8 mouse cellular contexts compared by ENCODE assay signal in genomic region chr5:27793923-27794322, GRCm38 (mm10). TPM values are rescaled to one million over a fixed set of nuclear protein-coding genes. Genes with fewer than 3 reads are reported as not detected.
DNase-seq lines count a peak whose midpoint lies in the region; ATAC-seq and TF ChIP-seq lines count a peak whose summit lies in the region.
"Had no signal": no experiment of that assay in that cellular context is flagged by ENCODE, and none has a peak within 500 bp of the region (broad histone marks: within the 10 kb centered on the region; RNA-seq: fewer than 3 reads in every experiment).

No protein-coding gene starts in this region.

- no peak overlapping the region for H3K27ac ChIP-seq in ES-Bruce4 (ENCODE audit: insufficient read depth, low read length)
- H3K27ac ChIP-seq in liver, postnatal 0 days (ENCODE audit: low read depth) = no peak overlapping the region
- H3K27ac ChIP-seq: limb, embryonic 13.5 days had no signal

- H3K9ac ChIP-seq in ES-Bruce4 (ENCODE audit: low read depth, poor library complexity, severe bottlenecking) = no peak overlapping the region
- H3K9ac ChIP-seq in liver, postnatal 0 days (replicated peaks) = no peak overlapping the region
- H3K9ac ChIP-seq: limb, embryonic 13.5 days had no signal

- peak; percentile 92 for TF ChIP-seq CTCF in ES-Bruce4 (IDR thresholded peaks at IDR 0.05; ENCODE audit: low read depth, low read length)
- peak; percentile 93 for TF ChIP-seq CTCF in liver, postnatal 0 days (IDR thresholded peaks at IDR 0.05; ENCODE audit: low read depth)

- peak; percentile 90 to 94 for DNase-seq in B cell, adult 2 months
- peak; percentile 62 for DNase-seq in c-Kit-positive CD71-negative TER-119-negative erythroid progenitor cells, embryonic 14.5 days (ENCODE audit: low read depth)
- DNase-seq in frontal cortex, adult 2 months (ENCODE audit: extremely low spot score in 1 of 2, low spot score in 1 of 2) = peak; percentile 25 to 89
- DNase-seq in kidney, postnatal 14 days = peak; percentile 68
- peak; percentile 83 for DNase-seq in liver, postnatal 0 days
- DNase-seq in right cerebral cortex, postnatal 14 days = peak; percentile 71

- no peaks in the 10 kb centered on the region for H3K27me3 ChIP-seq in ES-Bruce4 (ENCODE audit: control insufficient read depth, insufficient read depth, low read length, poor library complexity, severe bottlenecking)
- H3K27me3 ChIP-seq in liver, postnatal 0 days (ENCODE audit: insufficient read depth, low read length) = no peaks in the 10 kb centered on the region
- H3K27me3 ChIP-seq: limb, embryonic 13.5 days had no signal

- H3K4me3 ChIP-seq in ES-Bruce4 (ENCODE audit: low read depth, low read length) = no peak overlapping the region
- no peak overlapping the region for H3K4me3 ChIP-seq in liver, postnatal 0 days (ENCODE audit: low read depth, low read length)
- H3K4me3 ChIP-seq: limb, embryonic 13.5 days had no signal

- H3K9me3 ChIP-seq in ES-Bruce4 (replicated peaks; ENCODE audit: control insufficient read depth, insufficient read depth, low read length, poor library complexity, severe bottlenecking) = no peaks in the 10 kb centered on the region
- H3K9me3 ChIP-seq in liver, postnatal 0 days (ENCODE audit: low read length) = no peaks in the 10 kb centered on the region
- H3K9me3 ChIP-seq: limb, embryonic 13.5 days had no signal

- no peak for TF ChIP-seq EP300 in ES-Bruce4 (IDR thresholded peaks at IDR 0.05; ENCODE audit: insufficient read depth, low read depth, low read length)
- no peak for TF ChIP-seq EP300 in liver, postnatal 0 days (IDR thresholded peaks at IDR 0.05; ENCODE audit: low read depth)

- H3K36me3 ChIP-seq in ES-Bruce4 (ENCODE audit: control insufficient read depth, insufficient read depth, low read length, poor library complexity, severe bottlenecking) = peaks cover 3% of the 10 kb centered on the region
- H3K36me3 ChIP-seq in liver, postnatal 0 days (replicated peaks; ENCODE audit: insufficient read depth, low read length) = peaks cover 2% of the 10 kb centered on the region; the same call in 1 of the 2 replicates

- no peak for TF ChIP-seq POLR2A in ES-Bruce4 (IDR thresholded peaks at IDR 0.05; ENCODE audit: insufficient read depth, low read length)

- 12% methylated on average over 1 of the region's 1 CpGs for WGBS in liver, postnatal 0 days (ENCODE audit: insufficient replicate concordance)

- H3K4me1 ChIP-seq in ES-Bruce4 (ENCODE audit: control insufficient read depth, insufficient read depth, low read length) = peaks cover 8% of the 10 kb centered on the region
- peaks cover 24% of the 10 kb centered on the region for H3K4me1 ChIP-seq in liver, postnatal 0 days (ENCODE audit: insufficient read depth)

- H3K4me2 ChIP-seq in liver, postnatal 0 days (ENCODE audit: low read depth, low read length) = no peak overlapping the region
- H3K4me2 ChIP-seq: limb, embryonic 13.5 days had no signal

- no peak for ATAC-seq in liver, postnatal 0 days

RNA-seq across cellular contexts. Expression of gene Paxip1, which starts 2.4 kb away (rescaled TPM):
- 59.3 and 62.3 TPM in 2 replicates for polyA plus RNA-seq in ES-Bruce4 (2011; ENCODE audit: insufficient read depth, insufficient read length, low read depth, missing spikeins)
- 39.2 and 40.0 TPM in 2 replicates for polyA plus RNA-seq in frontal cortex, adult 2 months (2012; rRNA removed)
- 7.2 and 8.3 TPM in 2 replicates for polyA plus RNA-seq in liver, postnatal 0 days (2015; fragmentation: Nextera tagmentation; extraction: Ambion mirVana)

RNA-seq across cellular contexts. Expression of gene Htr5a, which starts 48.0 kb away (rescaled TPM):
- polyA plus RNA-seq in ES-Bruce4 (2011; ENCODE audit: insufficient read depth, insufficient read length, low read depth, missing spikeins) = not detected in 2 replicates
- polyA plus RNA-seq in frontal cortex, adult 2 months (2012; rRNA removed) = 7.6 and 8.9 TPM in 2 replicates
- not detected in 2 replicates for polyA plus RNA-seq in liver, postnatal 0 days (2015; fragmentation: Nextera tagmentation; extraction: Ambion mirVana)
- polyA plus RNA-seq: limb, embryonic 13.5 days had no signal
